Mouse (Mus musculus): Measurements from ENCODE around the gene Spata32.

The Spata32 gene

GRCm38 (mm10) chr11:103173771-103174344, 44.4 kb downstream of the Spata32 start:
- no peak for DNase-seq (ENCODE audit: low read depth)

GRCm38 (mm10) chr11:103173041-103173770, 45.0 kb downstream of the Spata32 start:
- DNase-seq (ENCODE audit: low read depth): no peak

- no peak for DNase-seq (ENCODE audit: low read depth)
These were observed 45.7 kb downstream of the Spata32 start for GRCm38 (mm10) chr11:103172392-103173040.

- no peak for DNase-seq (ENCODE audit: low read depth)
These were observed 46.4 kb downstream of the Spata32 start for GRCm38 (mm10) chr11:103171703-103172391.

GRCm38 (mm10) chr11:103171286-103171620, 47.0 kb downstream of the Spata32 start:
- DNase-seq (ENCODE audit: low read depth): no peak

GRCm38 (mm10) chr11:103170494-103171285, 47.5 kb downstream of the Spata32 start, which contains the start of gene Fmnl1:
Gene Fmnl1 (plus strand): TSS chr11:103171107.
- peak; percentile 46 for DNase-seq (ENCODE audit: low read depth)

- no peak for DNase-seq (ENCODE audit: low read depth)
These were observed 48.1 kb downstream of the Spata32 start for GRCm38 (mm10) chr11:103170111-103170493.

GRCm38 (mm10) chr11:103169664-103170063, 48.6 kb downstream of the Spata32 start:
- no peak for DNase-seq (ENCODE audit: low read depth)

GRCm38 (mm10) chr11:103168690-103169390, 49.4 kb downstream of the Spata32 start:
- peak; percentile 75 for DNase-seq (ENCODE audit: low read depth)

- DNase-seq (ENCODE audit: low read depth): no peak
These were observed 53.8 kb downstream of the Spata32 start for GRCm38 (mm10) chr11:103164391-103164790.

- peak; percentile 79 for DNase-seq (ENCODE audit: low read depth)
These were observed 56.1 kb downstream of the Spata32 start for GRCm38 (mm10) chr11:103162132-103162531.

GRCm38 (mm10) chr11:103161449-103161848, 56.8 kb downstream of the Spata32 start:
- DNase-seq (ENCODE audit: low read depth): peak; percentile 54

GRCm38 (mm10) chr11:103160738-103161137, 57.5 kb downstream of the Spata32 start:
- DNase-seq (ENCODE audit: low read depth): no peak

- peak; percentile 93 for DNase-seq (ENCODE audit: low read depth)
These were observed 59.4 kb downstream of the Spata32 start for GRCm38 (mm10) chr11:103158621-103159478.

All from 416B (cell line).